Mouse (Mus musculus) monocyte, adult 2 months (primary cell): Measurements from ENCODE around the gene Cmas.
A peak's percentile ranks its signal among the peaks of the same experiment; 100 is the strongest.

Experiments used
- DNase-seq, 2 experiments: peaks; one replicate each; pipeline ENCODE4 v3.0.0; 2022; ENCODE audit warnings: low spot score in 2 of 2, low read depth in 1 of 2

The Cmas gene

GRCm38 (mm10) chr6:142792241-142792968, 35.9 kb downstream of the Cmas start:
- no peak for DNase-seq

- DNase-seq = no peak
Measured at GRCm38 (mm10) chr6:142793468-142793867, 37.0 kb downstream of the Cmas start.

- DNase-seq = no peak
Measured at GRCm38 (mm10) chr6:142795087-142795486, 38.6 kb downstream of the Cmas start.

- DNase-seq = no peak
Measured at GRCm38 (mm10) chr6:142795655-142796441, 39.4 kb downstream of the Cmas start.

- DNase-seq = no peak
Measured at GRCm38 (mm10) chr6:142797996-142798395, 41.5 kb downstream of the Cmas start.

GRCm38 (mm10) chr6:142798837-142799236, 42.4 kb downstream of the Cmas start:
- no peak for DNase-seq

GRCm38 (mm10) chr6:142799704-142800374, 43.4 kb downstream of the Cmas start:
- DNase-seq = no peak

- DNase-seq = no peak
Measured at GRCm38 (mm10) chr6:142801687-142802086, 45.2 kb downstream of the Cmas start.

- no peak for DNase-seq
Measured at GRCm38 (mm10) chr6:142802617-142803525, 46.4 kb downstream of the Cmas start.

GRCm38 (mm10) chr6:142804402-142804801, 47.9 kb downstream of the Cmas start, which contains the start of gene Sult6b2:
Gene Sult6b2 (minus strand): TSS chr6:142804502.
- DNase-seq = no peak

- peak in 1 of 2 experiments; percentile 9 for DNase-seq
Measured at GRCm38 (mm10) chr6:142806326-142806725, 49.8 kb downstream of the Cmas start.

- no peak for DNase-seq
Measured at GRCm38 (mm10) chr6:142809373-142810098, 53.0 kb downstream of the Cmas start.

GRCm38 (mm10) chr6:142810239-142810638, 53.8 kb downstream of the Cmas start:
- DNase-seq = no peak

GRCm38 (mm10) chr6:142812969-142813368, 56.5 kb downstream of the Cmas start:
- no peak for DNase-seq

GRCm38 (mm10) chr6:142814011-142814410, 57.5 kb downstream of the Cmas start:
- no peak for DNase-seq

- peak; percentile 27 to 54 for DNase-seq
Measured at GRCm38 (mm10) chr6:142814495-142814921, 58.0 kb downstream of the Cmas start.

- DNase-seq = no peak
Measured at GRCm38 (mm10) chr6:142815513-142815912, 59.0 kb downstream of the Cmas start.

- no peak for DNase-seq
Measured at GRCm38 (mm10) chr6:142818306-142818705, 61.8 kb downstream of the Cmas start.

- no peak for DNase-seq
Measured at GRCm38 (mm10) chr6:142823008-142823787, 66.7 kb downstream of the Cmas start.
